In genomic region chr10:59894251-59895160, GRCm38 (mm10) we compare ENCODE assay signal across 8 mouse cellular contexts. TPM values are rescaled to one million over a fixed set of nuclear protein-coding genes. Genes with fewer than 3 reads are reported as not detected.
DNase-seq lines count a peak whose midpoint lies in the region; ATAC-seq and TF ChIP-seq lines count a peak whose summit lies in the region.

No protein-coding gene starts in this region.

- peak; percentile 87 for TF ChIP-seq CTCF in left cerebral cortex, adult 2 months (IDR thresholded peaks at IDR 0.05)

- no peak for DNase-seq in ES-E14 (ENCODE audit: low read depth, low spot score)
- peak; percentile 66 to 71 for DNase-seq in adrenal gland, postnatal 4 days (ENCODE audit: low spot score in 2 of 2)
- DNase-seq in heart, postnatal 25 days (ENCODE audit: low spot score), result peak; percentile 64
- peak; percentile 81 to 86 for DNase-seq in left cerebral cortex, adult 2 months (ENCODE audit: extremely low spot score in 1 of 2, low spot score in 2 of 2)
- peak; percentile 77 for DNase-seq in right cerebral cortex, postnatal 25 days
- DNase-seq in urinary bladder, postnatal 36 days (ENCODE audit: low spot score in 2 of 2), result peak; percentile 76 to 84

- H3K27ac ChIP-seq in ES-E14 (ENCODE audit: insufficient read depth, low read depth, low read length, poor library complexity, severe bottlenecking), result no peak overlapping the region
- peak overlapping the region; percentile 47 for H3K27ac ChIP-seq in left cerebral cortex, adult 2 months

- peaks cover 3 to 35% of the 10 kb centered on the region in 2 experiments; a peak in 3 of 4 replicates for H3K4me1 ChIP-seq in ES-E14 (ENCODE audit: control insufficient read depth in 2 of 2, insufficient read depth in 2 of 2, low read length in 2 of 2, poor library complexity in 1 of 2)

- intact Hi-C loops in heart, postnatal 25 days (cut with DNase I), result loop anchor here (5.0 kb wide), 3 partner anchors 88 to 348 kb away; no protein-coding TSS in a partner anchor
- intact Hi-C loops in left cerebral cortex, adult 2 months (cut with DNase I), result loop anchor here (1.0 to 5.0 kb wide), 3 partner anchors 108 to 213 kb away; partner anchors contain the start of genes Anapc16, Ascc1 and Spock2

- peak; percentile 61 for ATAC-seq in erythroblast, adult 5-6 weeks (replicated peaks; ENCODE audit: low FRiP score, poor library complexity, severe bottlenecking)
- peak; percentile 54 for ATAC-seq in megakaryocyte progenitor cell, adult 5-6 weeks (replicated peaks; ENCODE audit: poor library complexity)

- H3K36me3 ChIP-seq in ES-E14 (ENCODE audit: control insufficient read depth, insufficient read depth, low read length, poor library complexity, severe bottlenecking), result peaks cover 49% of the 10 kb centered on the region

- H3K9ac ChIP-seq in ES-E14 (ENCODE audit: insufficient read depth, low read depth, low read length, poor library complexity, severe bottlenecking), result peak overlapping the region; percentile 28; the same call in 1 of the 2 replicates

- no peaks in the 10 kb centered on the region for H3K9me3 ChIP-seq in ES-E14 (ENCODE audit: control insufficient read depth, insufficient read depth, low read depth, low read length)

- H3K4me3 ChIP-seq in ES-E14 (ENCODE audit: insufficient read depth in 1 of 2, low read depth in 1 of 2, low read length in 2 of 2, poor library complexity in 1 of 2, severe bottlenecking in 1 of 2), result no peak overlapping the region
- H3K4me3 ChIP-seq in left cerebral cortex, adult 2 months, result no peak overlapping the region

- in situ Hi-C loops in ES-E14 (cut with MboI; ENCODE audit: low sequenced_read_pairs in 2 of 2, unreplicated experiment in 2 of 2), result no loop called here

TF ChIP-seq in ES-E14, 5 proteins besides CTCF, POLR2A, EP300 and RAD21:
- TF ChIP-seq ZC3H11A (IDR thresholded peaks at IDR 0.05; ENCODE audit: borderline replicate concordance, low read depth, low read length) (0 out of 2 replicates have a peak, but pooled peaks have one; percentile 17), CHD2 (IDR thresholded peaks at IDR 0.05; ENCODE audit: low read depth, low read length) (no peak)

RNA-seq across cellular contexts. Expression of gene Dnajb12, which starts 15.2 kb away (rescaled TPM):
- total RNA-seq in ES-E14 (2012; rRNA removed), result 38.2 and 47.8 TPM in 2 replicates
- 10 to 100 TPM; 63.9 to 66.3 TPM for total RNA-seq in adrenal gland, postnatal 4 days (2021)
- 13.6 and 28.2 TPM in 2 replicates for total RNA-seq in erythroblast, adult 5-6 weeks (2015; ENCODE audit: low replicate concordance)
- 39.8 and 43.4 TPM in 2 replicates for total RNA-seq in erythroblast, adult 5-6 weeks (2017; ENCODE audit: low replicate concordance)
- total RNA-seq in heart, postnatal 25 days (2021), result 10 to 100 TPM; 34.5 to 35.9 TPM
- total RNA-seq in left cerebral cortex, adult 2 months (2021), result 10 to 100 TPM; 50.6 to 52.2 TPM
- total RNA-seq in megakaryocyte progenitor cell, adult 5-6 weeks (2015), result 21.1 and 23.3 TPM in 2 replicates
- total RNA-seq in megakaryocyte progenitor cell, adult 5-6 weeks (2017), result 19.3 and 20.2 TPM in 2 replicates

RNA-seq across cellular contexts. Expression of gene Ddit4, which starts 57.1 kb away (rescaled TPM):
- 33.9 and 42.1 TPM in 2 replicates for total RNA-seq in ES-E14 (2012; rRNA removed)
- total RNA-seq in adrenal gland, postnatal 4 days (2021), result 10 to 100 TPM; 59.7 to 80.6 TPM
- 1.7 TPM in 1 of 2 replicates, not detected in the other for total RNA-seq in erythroblast, adult 5-6 weeks (2015; ENCODE audit: low replicate concordance)
- 0.17 and 0.84 TPM in 2 replicates for total RNA-seq in erythroblast, adult 5-6 weeks (2017; ENCODE audit: low replicate concordance)
- 10 to 100 TPM; 41.8 to 77.1 TPM for total RNA-seq in heart, postnatal 25 days (2021)
- 10 to 100 TPM; 46.9 to 71.1 TPM for total RNA-seq in left cerebral cortex, adult 2 months (2021)
- total RNA-seq in megakaryocyte progenitor cell, adult 5-6 weeks (2015), result 0.37 and 2.4 TPM in 2 replicates
- total RNA-seq in megakaryocyte progenitor cell, adult 5-6 weeks (2017), result 0.41 and 0.42 TPM in 2 replicates

Comparison
In these comparisons a context has a peak if more than half of its experiments do, and no peak if none do; other contexts are left out.
1. RNA of gene Ddit4, which starts 57.1 kb away (total RNA-seq): 59.7 to 80.6 TPM in adrenal gland, postnatal 4 days, 41.8 to 77.1 TPM in heart, postnatal 25 days, 46.9 to 71.1 TPM in left cerebral cortex, adult 2 months and 33.9 to 42.1 TPM in ES-E14; 0.37 to 2.4 TPM in megakaryocyte progenitor cell, adult 5-6 weeks and 0.17 to 1.7 TPM in erythroblast, adult 5-6 weeks; every median in the first group is over 10 times any median in the second.